In the genomic region with DNA sequence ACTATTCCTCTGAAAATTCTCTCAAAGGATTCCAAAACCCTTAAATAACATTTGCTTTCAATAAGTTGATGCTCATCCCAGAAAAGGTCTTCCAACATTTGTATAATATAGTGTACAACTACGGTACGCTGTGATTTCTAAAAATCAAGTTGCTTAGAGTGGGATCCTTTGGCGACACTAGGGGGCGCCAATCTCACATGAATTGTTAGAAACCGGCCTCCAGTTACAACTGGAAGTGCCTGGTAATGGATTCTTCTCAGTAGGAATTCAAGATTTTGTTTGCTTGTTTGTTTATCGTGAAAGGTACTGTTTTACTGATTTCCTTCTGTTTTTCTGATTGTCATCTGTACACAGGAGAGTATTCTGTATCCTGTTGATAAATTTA, we compare ENCODE assay signal across 8 mouse cellular contexts. TPM values are rescaled to one million over a fixed set of nuclear protein-coding genes. Genes with fewer than 3 reads are reported as not detected.
DNase-seq lines count a peak whose midpoint lies in the region.

No protein-coding gene starts in this region.

- intact Hi-C loops in heart, postnatal 10 days (cut with DNase I) = loop anchor here (1.0 to 5.0 kb wide), 3 partner anchors 51 to 261 kb away; a partner anchor contains a TSS

- peak; percentile 65 for DNase-seq in ES-CJ7 (ENCODE audit: low read depth, low spot score)
- peak; percentile 85 for DNase-seq in adrenal gland, postnatal 10 days
- peak; percentile 56 for DNase-seq in embryo, embryonic 11.5 days (ENCODE audit: low read depth, low spot score)
- peak; percentile 69 to 83 for DNase-seq in heart, postnatal 10 days
- peak; percentile 76 to 89 for DNase-seq in kidney, postnatal 25 days
- peak; percentile 38 to 53 for DNase-seq in lung, adult 18-20 months
- peak; percentile 59 for DNase-seq in ovary, postnatal 14 days (ENCODE audit: low spot score)
- peak; percentile 70 for DNase-seq in urinary bladder, postnatal 25 days (ENCODE audit: low spot score)

RNA-seq across cellular contexts. Expression of a gene that starts 13.7 kb away (rescaled TPM):
- total RNA-seq in adrenal gland, postnatal 10 days (2021) = not detected
- not detected for total RNA-seq in heart, postnatal 10 days (2021)

RNA-seq across cellular contexts. Expression of a gene that starts 50.7 kb away (rescaled TPM):
- total RNA-seq in adrenal gland, postnatal 10 days (2021) = 10 to 100 TPM; 17.6 to 25.0 TPM
- 10 to 100 TPM; 11.7 to 15.3 TPM for total RNA-seq in heart, postnatal 10 days (2021)

RNA-seq across cellular contexts. Expression of a gene that starts 57.1 kb away (rescaled TPM):
- total RNA-seq in adrenal gland, postnatal 10 days (2021) = not detected
- not detected for total RNA-seq in heart, postnatal 10 days (2021)

Comparison
In these comparisons a context has a peak if more than half of its experiments do, and no peak if none do; other contexts are left out.
1. Peak in every context shown above with its lines: DNase-seq.